Mouse (Mus musculus): ENCODE measurements at regions not wholly inside any gene's neighbourhood (a gene's known extent, or its start where the extent isn't known, plus 50 kb on each side); places are given as distances from the start of the nearest gene placed in this dataset.

DNA sequence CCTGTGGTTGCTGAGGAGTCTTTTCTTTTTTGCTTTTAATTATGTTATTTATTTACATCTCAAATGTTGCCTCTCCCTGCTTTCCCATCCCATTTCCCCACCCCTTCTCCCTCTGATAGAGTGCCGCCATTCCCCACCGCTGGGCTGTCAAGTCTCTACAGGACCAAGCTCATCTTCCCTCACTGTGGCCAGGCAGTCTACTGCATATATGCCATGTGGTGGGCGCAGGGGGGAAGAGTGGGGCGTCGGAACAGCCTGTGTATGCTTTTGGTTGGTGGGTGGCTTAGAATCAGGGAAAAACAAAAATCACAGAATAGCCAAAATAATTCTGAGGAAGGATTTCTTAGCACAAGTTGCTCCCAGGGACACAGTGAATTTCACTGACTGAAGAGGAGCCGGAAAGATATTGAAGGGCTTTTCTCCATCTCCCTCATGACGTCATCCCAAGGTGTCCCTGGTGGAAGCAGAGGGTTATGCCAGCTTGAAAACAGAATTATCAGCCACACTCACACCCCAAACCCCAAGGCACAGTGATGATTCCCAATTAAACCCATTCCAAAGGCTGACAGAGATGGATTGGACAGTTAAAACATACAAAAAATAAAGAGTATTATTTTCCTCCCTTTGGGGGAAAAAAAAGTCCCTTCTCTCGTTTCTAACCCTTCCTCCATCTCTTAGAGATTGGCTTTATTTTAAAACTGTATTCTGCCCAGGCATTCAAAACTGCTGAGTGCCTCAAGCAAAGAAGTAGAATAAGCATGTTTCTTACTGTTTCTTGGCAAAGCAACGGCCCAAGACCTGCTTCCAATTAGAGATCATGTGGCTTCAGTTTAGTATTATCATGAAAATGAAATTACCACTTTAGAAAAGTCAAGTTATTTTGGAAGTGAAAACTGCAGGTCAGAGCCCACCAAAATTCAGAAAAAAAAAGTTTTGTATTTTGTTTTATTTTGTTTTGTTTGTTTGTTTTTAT lies 232.0 kb downstream of the Clic5 start:
- no peak for DNase-seq (ENCODE audit: low spot score in 2 of 2)

DNA sequence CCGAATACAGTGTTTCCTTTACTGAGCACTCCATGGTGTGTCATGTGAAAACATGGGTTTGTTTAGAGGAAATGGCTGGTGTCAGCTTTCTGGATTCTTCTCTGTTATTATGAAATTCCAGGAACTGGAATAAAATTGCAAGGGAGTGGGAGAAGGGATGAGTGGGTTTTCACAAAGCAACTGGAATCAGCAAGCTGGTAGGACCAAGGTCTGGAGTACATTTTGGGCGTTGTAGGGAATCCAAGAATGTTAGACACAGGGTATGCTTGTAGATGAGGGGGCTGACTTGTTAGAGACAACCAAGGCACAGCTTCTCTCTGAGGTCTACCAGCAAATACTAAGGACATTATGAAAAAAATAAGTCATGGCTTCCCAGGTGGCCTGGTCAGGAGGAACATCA lies 233.8 kb downstream of the Clic5 start:
- no peak for DNase-seq (ENCODE audit: low spot score in 2 of 2)

DNA sequence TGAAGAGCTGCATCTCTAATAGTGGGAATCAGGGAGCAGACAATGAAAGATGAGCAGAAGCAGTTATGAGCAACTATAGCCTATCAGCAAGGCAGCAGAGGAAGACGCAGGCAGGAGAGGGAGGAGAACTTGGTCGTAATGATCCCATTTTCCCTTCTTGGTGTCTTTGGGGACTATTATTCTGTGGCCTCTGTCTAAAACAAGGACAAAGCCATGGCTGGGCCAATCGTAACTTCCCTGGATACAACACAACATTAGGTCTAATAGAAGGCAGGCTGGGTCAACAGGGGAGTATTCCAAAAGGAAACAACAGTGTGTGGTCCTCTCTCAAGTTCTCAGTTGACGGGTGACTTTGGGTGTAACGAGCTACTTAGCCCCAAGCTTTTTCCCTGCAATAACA lies 234.5 kb downstream of the Clic5 start:
- DNase-seq (ENCODE audit: low spot score in 2 of 2): no peak

DNA sequence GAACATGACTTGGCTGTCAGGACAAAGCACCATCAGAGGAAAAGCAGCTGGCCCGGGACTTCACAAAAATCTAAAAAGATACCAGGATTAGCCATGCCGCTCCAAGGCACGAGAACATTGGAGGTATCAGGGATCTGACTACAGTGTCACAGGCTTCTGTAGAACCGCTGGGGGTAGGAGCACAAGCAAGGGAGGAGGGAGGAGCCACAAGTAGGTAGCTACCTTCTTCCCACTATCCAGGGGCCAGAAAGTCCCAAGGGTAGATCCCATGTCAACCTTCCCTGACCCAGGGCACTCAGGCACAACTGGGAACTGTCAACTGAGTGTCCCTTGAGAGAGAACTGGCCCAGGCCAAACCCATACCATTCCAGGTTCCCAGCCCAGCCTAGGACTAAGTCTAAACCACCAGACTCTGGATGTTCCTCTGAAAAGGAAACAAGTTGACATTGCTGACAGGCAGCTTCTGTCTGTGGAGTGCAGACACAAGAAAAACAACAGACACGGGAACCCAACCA lies 235.1 kb downstream of the Clic5 start:
- no peak for DNase-seq (ENCODE audit: low spot score in 2 of 2)

DNA sequence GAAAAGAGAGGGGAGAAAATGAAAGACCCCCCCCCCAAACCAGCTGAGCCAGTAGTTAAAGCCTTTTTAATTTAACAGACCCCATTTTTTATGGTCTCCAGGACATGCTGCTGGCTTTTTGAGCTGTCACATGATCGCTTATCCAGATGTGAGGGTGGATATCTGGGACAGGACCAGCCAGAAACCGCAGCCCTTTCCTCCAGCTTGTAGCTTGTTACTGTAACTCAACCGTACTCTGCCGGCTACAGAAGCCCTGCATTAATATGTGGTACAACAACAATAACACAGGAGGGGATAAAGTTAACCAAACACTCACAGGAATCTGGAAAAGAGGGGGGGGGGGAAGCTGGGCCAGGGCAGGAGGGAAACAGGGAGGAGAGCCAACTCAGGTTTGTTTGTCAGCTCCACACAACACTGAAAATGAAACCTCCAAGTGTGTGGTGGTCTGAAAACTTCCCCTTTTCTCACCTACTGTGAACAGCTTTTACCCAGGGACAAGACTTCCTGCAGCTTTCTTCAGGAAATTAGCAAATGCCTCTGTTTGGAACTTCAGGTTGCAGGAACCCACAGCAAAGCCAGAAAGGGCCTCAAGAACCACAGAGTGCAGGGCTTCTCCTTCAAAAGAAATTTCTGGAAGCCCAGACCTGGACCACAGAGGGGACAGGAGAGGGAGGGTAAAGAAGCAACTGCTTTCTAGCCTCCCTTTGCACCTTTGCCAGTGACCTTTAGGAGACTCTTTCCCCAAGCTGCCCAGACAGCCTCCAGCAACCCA lies 244.3 kb downstream of the Clic5 start:
- DNase-seq (ENCODE audit: low spot score in 2 of 2): no peak

DNA sequence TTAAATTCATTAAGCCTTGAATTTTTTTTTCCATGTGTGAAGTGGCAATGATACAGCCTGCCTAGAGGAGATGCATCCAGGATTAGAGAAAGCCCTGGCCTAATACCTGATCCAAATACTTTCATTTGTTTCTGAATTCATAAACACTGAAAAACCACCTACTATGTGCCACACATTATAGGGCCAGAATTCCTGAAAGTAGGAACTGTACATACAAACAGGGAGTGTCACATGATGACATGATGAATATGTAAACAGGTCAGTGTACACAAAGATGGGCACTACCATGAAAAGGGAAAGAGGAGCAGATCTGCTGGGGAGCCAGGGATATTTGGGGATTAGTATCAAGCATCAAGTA lies 244.9 kb downstream of the Clic5 start:
- DNase-seq (ENCODE audit: low spot score in 2 of 2): no peak

DNA sequence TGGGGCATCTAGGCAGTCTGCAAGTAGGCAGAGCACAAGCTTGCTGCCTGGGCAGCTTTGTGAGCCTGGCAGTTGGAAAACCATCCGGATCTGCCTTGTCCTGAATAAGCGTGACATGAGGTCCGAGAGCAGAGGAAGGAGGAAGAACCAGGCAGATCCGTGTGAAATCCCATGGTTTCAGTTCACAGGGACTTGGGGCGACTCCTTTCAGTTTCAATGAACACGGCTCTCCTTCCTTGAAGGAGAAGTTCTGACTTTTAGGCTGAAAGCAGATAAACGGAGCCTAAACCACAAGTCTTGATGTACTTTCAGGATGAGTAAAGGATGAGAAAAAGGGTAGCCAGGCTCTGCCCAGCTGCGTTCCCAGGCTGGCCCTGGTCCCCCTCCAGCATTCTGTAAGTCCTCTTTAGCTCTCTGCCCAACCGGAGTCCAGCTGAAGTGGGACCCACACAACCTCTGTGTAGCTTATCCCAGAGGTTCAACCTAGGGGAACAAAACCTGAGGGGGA lies 248.2 kb downstream of the Clic5 start:
- no peak for DNase-seq (ENCODE audit: low spot score in 2 of 2)

DNA sequence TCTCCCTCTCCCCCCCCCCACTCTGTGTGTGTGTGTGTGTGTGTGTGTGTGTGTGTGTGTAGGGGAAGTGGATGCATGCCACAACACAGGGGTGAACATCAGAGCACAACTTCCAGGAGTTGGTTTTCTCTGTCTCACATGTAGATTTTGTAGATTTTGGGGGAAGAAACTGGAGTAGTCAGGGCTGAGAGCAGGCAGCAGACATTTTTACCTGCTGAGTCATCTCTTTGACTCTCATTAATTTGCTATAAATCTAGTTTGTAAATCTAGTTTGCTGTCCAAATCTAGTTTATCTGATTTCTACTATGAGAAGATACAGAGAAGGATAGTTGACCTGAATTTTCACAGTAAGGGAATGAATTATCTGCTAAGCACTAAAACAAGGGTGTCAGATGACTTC lies 250.1 kb downstream of the Clic5 start:
- no peak for DNase-seq (ENCODE audit: low spot score in 2 of 2)

DNA sequence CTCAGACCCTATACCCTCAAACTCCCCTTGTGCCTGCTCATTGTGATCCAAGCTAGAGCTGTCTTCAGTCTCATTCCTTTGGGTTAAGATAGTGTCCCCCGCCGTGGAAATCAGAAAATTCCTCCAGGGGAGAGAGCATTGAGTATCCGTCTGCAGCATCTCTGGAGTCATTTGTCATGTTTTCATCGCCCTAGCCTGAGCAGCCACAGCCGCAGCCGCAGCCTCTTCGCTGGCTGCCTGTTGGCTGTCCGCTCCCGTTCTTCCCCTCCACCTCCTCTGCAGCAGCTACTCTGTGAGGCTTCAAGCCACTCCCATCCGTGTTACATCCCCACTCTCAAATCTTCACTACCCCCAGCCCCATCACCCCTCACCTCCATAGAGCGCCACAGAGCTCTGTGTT lies 255.1 kb downstream of the Clic5 start:
- no peak for DNase-seq (ENCODE audit: low spot score in 2 of 2)

DNA sequence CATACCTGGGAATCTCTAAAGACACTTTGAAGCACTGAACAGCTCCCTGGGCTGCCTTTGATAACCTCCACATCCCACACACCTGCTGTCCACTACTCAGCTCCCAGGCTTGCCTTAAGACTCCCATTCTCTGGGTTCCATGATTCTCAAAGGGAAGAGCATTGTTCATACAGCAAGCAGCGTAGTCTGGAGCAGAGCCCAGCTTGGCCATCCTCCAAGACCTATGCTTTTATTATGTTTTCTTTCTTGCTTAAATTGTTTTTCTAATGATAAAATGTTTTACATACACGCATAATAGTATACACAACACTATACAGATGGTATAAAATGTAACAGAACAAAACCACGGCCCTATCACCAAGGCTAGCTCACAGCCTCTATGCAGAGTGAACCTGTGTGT lies 257.0 kb downstream of the Clic5 start:
- no peak for DNase-seq (ENCODE audit: low spot score in 2 of 2)
